In the genomic region with DNA sequence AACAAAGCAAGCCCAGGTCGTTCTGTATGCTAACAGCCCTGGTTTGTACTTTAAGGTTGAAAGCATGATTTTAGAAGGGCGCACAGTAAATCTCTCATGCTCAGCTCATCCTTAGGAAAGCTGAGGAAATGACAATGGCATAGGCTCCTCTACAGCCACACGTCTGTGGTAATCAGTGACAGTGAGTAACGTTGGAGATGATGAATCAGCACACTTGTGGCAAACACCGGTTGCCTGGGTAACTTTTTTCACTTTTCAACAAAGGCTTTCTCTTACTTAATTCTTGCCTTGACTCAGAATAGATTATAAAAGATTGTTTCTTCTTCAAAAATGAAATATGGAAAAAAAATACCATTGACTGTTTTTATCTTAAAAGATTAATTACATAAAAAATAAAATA, we compare ENCODE assay signal across 13 mouse cellular contexts.
DNase-seq lines count a peak whose midpoint lies in the region; ATAC-seq and TF ChIP-seq lines count a peak whose summit lies in the region.
"Had no signal": no experiment of that assay in that cellular context is flagged by ENCODE, and none has a peak within 500 bp of the region (broad histone marks: within the 10 kb centered on the region; RNA-seq: fewer than 3 reads in every experiment).

No protein-coding gene starts in this region.

- H3K4me3 ChIP-seq in G1E (ENCODE audit: low read depth, low read length), result no peak overlapping the region
- peak overlapping the region; percentile 46 to 60 for H3K4me3 ChIP-seq in liver, embryonic 14.5 days (ENCODE audit: insufficient read depth in 1 of 2, low read depth in 2 of 2, low read length in 2 of 2)
- H3K4me3 ChIP-seq in intestine, embryonic 16.5 days (ENCODE audit: low read length), result no peak overlapping the region
- H3K4me3 ChIP-seq: forebrain, embryonic 10.5 days; intestine, embryonic 15.5 days had no signal

- WGBS in liver, embryonic 14.5 days (ENCODE audit: insufficient replicate concordance), result 11% methylated on average over 5 of the region's 5 CpGs
- 49% methylated on average over 5 of the region's 5 CpGs for WGBS in intestine, embryonic 16.5 days

- peak; percentile 32 for TF ChIP-seq EP300 in liver, embryonic 14.5 days (IDR thresholded peaks at IDR 0.05; ENCODE audit: low read depth)

- H3K27me3 ChIP-seq in G1E (ENCODE audit: insufficient read depth, low read length), result no peaks in the 10 kb centered on the region
- no peaks in the 10 kb centered on the region for H3K27me3 ChIP-seq in liver, embryonic 14.5 days (ENCODE audit: control insufficient read depth, insufficient read depth, low read length)
- H3K27me3 ChIP-seq in intestine, embryonic 16.5 days (replicated peaks; ENCODE audit: control insufficient read depth, insufficient read depth, low read length), result no peaks in the 10 kb centered on the region
- H3K27me3 ChIP-seq: intestine, embryonic 15.5 days had no signal

- peak; percentile 62 for DNase-seq in 416B (ENCODE audit: low read depth)
- DNase-seq in G1E (ENCODE audit: low spot score), result peak; percentile 10
- peak; percentile 53 to 60 (median 59) for DNase-seq in liver, embryonic 14.5 days (ENCODE audit: low read depth in 3 of 3, low spot score in 3 of 3)
- no peak for DNase-seq in cerebellum, adult 9-11 months
- no peak for DNase-seq in spleen, postnatal 4 days (ENCODE audit: low spot score in 2 of 2)
- DNase-seq: cerebellum, postnatal 36 days; heart, postnatal 36 days; midbrain, embryonic 14.5 days; right cerebral cortex, postnatal 14 days had no signal

- peak overlapping the region; percentile 36 for H3K27ac ChIP-seq in liver, embryonic 14.5 days
- H3K27ac ChIP-seq in intestine, embryonic 16.5 days (ENCODE audit: low read length), result no peak overlapping the region
- H3K27ac ChIP-seq: forebrain, embryonic 10.5 days; intestine, embryonic 15.5 days had no signal

- H3K4me1 ChIP-seq in G1E (ENCODE audit: insufficient read depth, low read depth, low read length), result peaks cover 24% of the 10 kb centered on the region
- peaks cover 18 to 28% of the 10 kb centered on the region in 2 experiments for H3K4me1 ChIP-seq in liver, embryonic 14.5 days (replicated peaks; ENCODE audit: control insufficient read depth in 2 of 2, insufficient read depth in 2 of 2, low read length in 1 of 2)
- H3K4me1 ChIP-seq in intestine, embryonic 16.5 days (ENCODE audit: control insufficient read depth, insufficient read depth, low read length), result peaks cover 3% of the 10 kb centered on the region; the same call in 1 of the 2 replicates
- H3K4me1 ChIP-seq: intestine, embryonic 15.5 days had no signal

- H3K9me3 ChIP-seq in G1E (replicated peaks), result no peaks in the 10 kb centered on the region
- no peaks in the 10 kb centered on the region for H3K9me3 ChIP-seq in liver, embryonic 14.5 days (ENCODE audit: control insufficient read depth, low read length)
- H3K9me3 ChIP-seq in intestine, embryonic 16.5 days (ENCODE audit: control insufficient read depth, low read length), result no peaks in the 10 kb centered on the region
- H3K9me3 ChIP-seq: forebrain, embryonic 10.5 days; intestine, embryonic 15.5 days had no signal

- no peak for TF ChIP-seq CTCF in G1E (IDR thresholded peaks at IDR 0.05; ENCODE audit: low read depth, low read length)
- TF ChIP-seq CTCF in liver, embryonic 14.5 days (IDR thresholded peaks at IDR 0.05; ENCODE audit: low read depth), result no peak

- H3K4me2 ChIP-seq in liver, embryonic 14.5 days (ENCODE audit: low read depth), result peak overlapping the region; percentile 69
- no peak overlapping the region for H3K4me2 ChIP-seq in intestine, embryonic 16.5 days (ENCODE audit: low read depth, low read length)
- H3K4me2 ChIP-seq: intestine, embryonic 15.5 days had no signal

- H3K36me3 ChIP-seq in G1E (replicated peaks), result peaks cover 2% of the 10 kb centered on the region
- no peaks in the 10 kb centered on the region for H3K36me3 ChIP-seq in liver, embryonic 14.5 days (replicated peaks; ENCODE audit: control insufficient read depth, insufficient read depth, low read depth)
- no peaks in the 10 kb centered on the region for H3K36me3 ChIP-seq in intestine, embryonic 16.5 days (ENCODE audit: control insufficient read depth, insufficient read depth, low read length)
- H3K36me3 ChIP-seq: forebrain, embryonic 10.5 days; intestine, embryonic 15.5 days had no signal

- peak; percentile 67 for ATAC-seq in G1E (ENCODE audit: extremely low read depth, insufficient number of reproducible peaks, low FRiP score, poor library complexity, severe bottlenecking)
- ATAC-seq in common myeloid progenitor, adult 5-6 weeks (replicated peaks; ENCODE audit: low read depth, poor library complexity, severe bottlenecking), result peak; percentile 93
- ATAC-seq in liver, embryonic 14.5 days (ENCODE audit: insufficient read depth), result peak; percentile 52; the same call in 1 of the 2 replicates
- no peak for ATAC-seq in intestine, embryonic 16.5 days
- ATAC-seq: intestine, embryonic 15.5 days had no signal

- peak overlapping the region; percentile 34; the same call in 1 of the 2 replicates for H3K9ac ChIP-seq in liver, embryonic 14.5 days (replicated peaks)
- H3K9ac ChIP-seq in intestine, embryonic 16.5 days (ENCODE audit: low read depth, low read length), result no peak overlapping the region
- H3K9ac ChIP-seq: intestine, embryonic 15.5 days had no signal

Comparison
In these comparisons a context has a peak if more than half of its experiments do, and no peak if none do; other contexts are left out.
1. DNase-seq: peak in 416B (single experiment), G1E (single experiment) and liver, embryonic 14.5 days (3 of 3); none in cerebellum, adult 9-11 months (single experiment) and spleen, postnatal 4 days (0 of 2).
2. H3K4me3 ChIP-seq: peak in liver, embryonic 14.5 days (2 of 2); none in G1E (single experiment) and intestine, embryonic 16.5 days (single experiment).